Mouse (Mus musculus): Measurements from ENCODE around the gene Slc35e3.
"Not testable (repeated sequence)": the region's sequence is repeated elsewhere in the genome, so short reads cannot be mapped to it uniquely, and the experiment has no call there.

Slc35e3 gene

GRCm38 (mm10) chr10:117734104-117734852 lies 11.9 kb downstream of the Slc35e3 start:
- not testable (repeated sequence) for DNase-seq (ENCODE audit: extremely low spot score, low spot score)

GRCm38 (mm10) chr10:117733626-117734025 lies 12.5 kb downstream of the Slc35e3 start:
- not testable (repeated sequence) for DNase-seq (ENCODE audit: extremely low spot score, low spot score)

- no peak for DNase-seq (ENCODE audit: extremely low spot score, low spot score)
Observed at GRCm38 (mm10) chr10:117732962-117733592, 13.1 kb downstream of the Slc35e3 start.

GRCm38 (mm10) chr10:117732184-117732583 lies 14.0 kb downstream of the Slc35e3 start:
- no peak for DNase-seq (ENCODE audit: extremely low spot score, low spot score)

- DNase-seq (ENCODE audit: extremely low spot score, low spot score): no peak
Observed at GRCm38 (mm10) chr10:117731244-117732101, 14.7 kb downstream of the Slc35e3 start.

GRCm38 (mm10) chr10:117730637-117731203 lies 15.4 kb downstream of the Slc35e3 start:
- no peak for DNase-seq (ENCODE audit: extremely low spot score, low spot score)

- DNase-seq (ENCODE audit: extremely low spot score, low spot score): no peak
Observed at GRCm38 (mm10) chr10:117730140-117730539, 16.0 kb downstream of the Slc35e3 start.

- no peak for DNase-seq (ENCODE audit: extremely low spot score, low spot score)
Observed at GRCm38 (mm10) chr10:117729139-117729814, 16.9 kb downstream of the Slc35e3 start.

- DNase-seq (ENCODE audit: extremely low spot score, low spot score): no peak
Observed at GRCm38 (mm10) chr10:117728574-117728973, 17.6 kb downstream of the Slc35e3 start.

- DNase-seq (ENCODE audit: extremely low spot score, low spot score): no peak
Observed at GRCm38 (mm10) chr10:117727518-117728110, 18.6 kb downstream of the Slc35e3 start.

GRCm38 (mm10) chr10:117726888-117727385 lies 19.2 kb downstream of the Slc35e3 start:
- DNase-seq (ENCODE audit: extremely low spot score, low spot score): no peak

- no peak for DNase-seq (ENCODE audit: extremely low spot score, low spot score)
Observed at GRCm38 (mm10) chr10:117726350-117726749, 19.8 kb downstream of the Slc35e3 start.

- no peak for DNase-seq (ENCODE audit: extremely low spot score, low spot score)
Observed at GRCm38 (mm10) chr10:117725671-117726070, 20.5 kb downstream of the Slc35e3 start.

GRCm38 (mm10) chr10:117724804-117725361 lies 21.3 kb downstream of the Slc35e3 start:
- no peak for DNase-seq (ENCODE audit: extremely low spot score, low spot score)

- DNase-seq (ENCODE audit: extremely low spot score, low spot score): no peak
Observed at GRCm38 (mm10) chr10:117724136-117724718, 21.9 kb downstream of the Slc35e3 start.

- no peak for DNase-seq (ENCODE audit: extremely low spot score, low spot score)
Observed at GRCm38 (mm10) chr10:117718161-117719119, 27.7 kb downstream of the Slc35e3 start.

- peak; percentile 33 for DNase-seq (ENCODE audit: extremely low spot score, low spot score)
Observed at GRCm38 (mm10) chr10:117717583-117717982, 28.6 kb downstream of the Slc35e3 start.

- DNase-seq (ENCODE audit: extremely low spot score, low spot score): no peak
Observed at GRCm38 (mm10) chr10:117716686-117717085, 29.5 kb downstream of the Slc35e3 start.

Measured in neural tube, embryonic 10.5 days (tissue).